Mouse (Mus musculus): ENCODE results near the gene Cntnap5a. TPM values are rescaled to one million over a fixed set of nuclear protein-coding genes. Genes with fewer than 3 reads are reported as not detected.
"Not testable (repeated sequence)": the region's sequence is repeated elsewhere in the genome, so short reads cannot be mapped to it uniquely, and the experiment has no call there.

Cntnap5a gene
- polyA plus RNA-seq, 1 experiment from 2014 or later = 0.05 TPM

GRCm38 (mm10) chr1:116108381-116108780, 423.8 kb downstream of the Cntnap5a start:
- H3K27ac ChIP-seq (replicated peaks) = no peak overlapping the region
- no peak for DNase-seq (ENCODE audit: low spot score)
- H3K4me3 ChIP-seq = no peak overlapping the region
- no peaks in the 10 kb centered on the region for H3K4me1 ChIP-seq
- no peaks in the 10 kb centered on the region for H3K9me3 ChIP-seq
- H3K36me3 ChIP-seq (replicated peaks) = no peaks in the 10 kb centered on the region
- no peaks in the 10 kb centered on the region for H3K27me3 ChIP-seq (replicated peaks; ENCODE audit: low read depth, poor library complexity, severe bottlenecking)

GRCm38 (mm10) chr1:116125767-116126166, 441.2 kb downstream of the Cntnap5a start:
- Histone ChIP-seq H3K4me1 (no peaks in the 10 kb centered on the region), H3K4me3 (no peak overlapping the region), H3K27ac (replicated peaks) (no peak overlapping the region), H3K36me3 (replicated peaks) (no peaks in the 10 kb centered on the region), H3K9me3 (no peaks in the 10 kb centered on the region), H3K27me3 (replicated peaks; ENCODE audit: low read depth, poor library complexity, severe bottlenecking) (no peaks in the 10 kb centered on the region)
- WGBS = 76% methylated on average over 1 of the region's 1 CpGs
- DNase-seq (ENCODE audit: low spot score) = no peak

- 81% methylated on average over 2 of the region's 2 CpGs for WGBS
- Histone ChIP-seq H3K27me3 (replicated peaks; ENCODE audit: low read depth, poor library complexity, severe bottlenecking) (no peaks in the 10 kb centered on the region), H3K4me1 (no peaks in the 10 kb centered on the region), H3K9me3 (no peaks in the 10 kb centered on the region), H3K4me3 (no peak overlapping the region), H3K27ac (replicated peaks) (no peak overlapping the region), H3K36me3 (replicated peaks) (no peaks in the 10 kb centered on the region)
- no peak for DNase-seq (ENCODE audit: low spot score)
These were observed 442.5 kb downstream of the Cntnap5a start for GRCm38 (mm10) chr1:116127085-116127484.

GRCm38 (mm10) chr1:116128450-116129246, 444.1 kb downstream of the Cntnap5a start:
- 65% methylated on average over 1 of the region's 1 CpGs for WGBS
- no peaks in the 10 kb centered on the region for H3K36me3 ChIP-seq (replicated peaks)
- no peaks in the 10 kb centered on the region for H3K27me3 ChIP-seq (replicated peaks; ENCODE audit: low read depth, poor library complexity, severe bottlenecking)
- H3K27ac ChIP-seq (replicated peaks) = no peak overlapping the region
- no peaks in the 10 kb centered on the region for H3K9me3 ChIP-seq
- H3K4me1 ChIP-seq = no peaks in the 10 kb centered on the region
- no peak overlapping the region for H3K4me3 ChIP-seq
- no peak for DNase-seq (ENCODE audit: low spot score)

GRCm38 (mm10) chr1:116132471-116132870, 447.9 kb downstream of the Cntnap5a start:
- DNase-seq (ENCODE audit: low spot score) = no peak
- Histone ChIP-seq H3K4me3 (no peak overlapping the region), H3K9me3 (no peaks in the 10 kb centered on the region), H3K4me1 (no peaks in the 10 kb centered on the region), H3K27me3 (replicated peaks; ENCODE audit: low read depth, poor library complexity, severe bottlenecking) (no peaks in the 10 kb centered on the region), H3K36me3 (replicated peaks) (no peaks in the 10 kb centered on the region), H3K27ac (replicated peaks) (no peak overlapping the region)

- H3K36me3 ChIP-seq (replicated peaks) = no peaks in the 10 kb centered on the region
- no peak for DNase-seq (ENCODE audit: low spot score)
- no peak overlapping the region for H3K27ac ChIP-seq (replicated peaks)
- H3K27me3 ChIP-seq (replicated peaks; ENCODE audit: low read depth, poor library complexity, severe bottlenecking) = no peaks in the 10 kb centered on the region
- H3K9me3 ChIP-seq = no peaks in the 10 kb centered on the region
- no peak overlapping the region for H3K4me3 ChIP-seq
- H3K4me1 ChIP-seq = no peaks in the 10 kb centered on the region
These were observed 465.3 kb downstream of the Cntnap5a start for GRCm38 (mm10) chr1:116149764-116150369.

- no peaks in the 10 kb centered on the region for H3K4me1 ChIP-seq
- no peak for DNase-seq (ENCODE audit: low spot score)
- H3K27ac ChIP-seq (replicated peaks) = no peak overlapping the region
- H3K27me3 ChIP-seq (replicated peaks; ENCODE audit: low read depth, poor library complexity, severe bottlenecking) = no peaks in the 10 kb centered on the region
- no peak overlapping the region for H3K4me3 ChIP-seq
- H3K36me3 ChIP-seq (replicated peaks) = no peaks in the 10 kb centered on the region
- WGBS = 87% methylated on average over 2 of the region's 2 CpGs
- H3K9me3 ChIP-seq = no peaks in the 10 kb centered on the region
These were observed 499.9 kb downstream of the Cntnap5a start for GRCm38 (mm10) chr1:116184471-116184870.

- not testable (repeated sequence) for H3K27me3 ChIP-seq (replicated peaks; ENCODE audit: low read depth, poor library complexity, severe bottlenecking); H3K4me3 ChIP-seq; DNase-seq (ENCODE audit: low spot score); H3K27ac ChIP-seq (replicated peaks); H3K4me1 ChIP-seq; H3K36me3 ChIP-seq (replicated peaks); H3K9me3 ChIP-seq
- WGBS = 70% methylated on average over 1 of the region's 1 CpGs
These were observed 503.6 kb downstream of the Cntnap5a start for GRCm38 (mm10) chr1:116188142-116188541.

GRCm38 (mm10) chr1:116192299-116192698, 507.7 kb downstream of the Cntnap5a start:
- H3K36me3 ChIP-seq (replicated peaks) = no peaks in the 10 kb centered on the region
- H3K27me3 ChIP-seq (replicated peaks; ENCODE audit: low read depth, poor library complexity, severe bottlenecking) = no peaks in the 10 kb centered on the region
- 93% methylated on average over 2 of the region's 2 CpGs for WGBS
- H3K4me3 ChIP-seq = no peak overlapping the region
- no peaks in the 10 kb centered on the region for H3K4me1 ChIP-seq
- no peaks in the 10 kb centered on the region for H3K9me3 ChIP-seq
- DNase-seq (ENCODE audit: low spot score) = no peak
- no peak overlapping the region for H3K27ac ChIP-seq (replicated peaks)

GRCm38 (mm10) chr1:116216883-116217282, 532.3 kb downstream of the Cntnap5a start:
- no peaks in the 10 kb centered on the region for H3K4me1 ChIP-seq
- H3K27ac ChIP-seq (replicated peaks) = no peak overlapping the region
- no peak overlapping the region for H3K4me3 ChIP-seq
- no peaks in the 10 kb centered on the region for H3K36me3 ChIP-seq (replicated peaks)
- no peaks in the 10 kb centered on the region for H3K27me3 ChIP-seq (replicated peaks; ENCODE audit: low read depth, poor library complexity, severe bottlenecking)
- H3K9me3 ChIP-seq = no peaks in the 10 kb centered on the region
- no peak for DNase-seq (ENCODE audit: low spot score)

GRCm38 (mm10) chr1:116240538-116240937, 556.0 kb downstream of the Cntnap5a start:
- H3K4me3 ChIP-seq = no peak overlapping the region
- no peaks in the 10 kb centered on the region for H3K27me3 ChIP-seq (replicated peaks; ENCODE audit: low read depth, poor library complexity, severe bottlenecking)
- no peaks in the 10 kb centered on the region for H3K4me1 ChIP-seq
- no peak for DNase-seq (ENCODE audit: low spot score)
- H3K27ac ChIP-seq (replicated peaks) = no peak overlapping the region
- no peaks in the 10 kb centered on the region for H3K9me3 ChIP-seq
- no peaks in the 10 kb centered on the region for H3K36me3 ChIP-seq (replicated peaks)

GRCm38 (mm10) chr1:116243856-116244255, 559.3 kb downstream of the Cntnap5a start:
- Histone ChIP-seq H3K4me3 (no peak overlapping the region), H3K27me3 (replicated peaks; ENCODE audit: low read depth, poor library complexity, severe bottlenecking) (no peaks in the 10 kb centered on the region), H3K4me1 (no peaks in the 10 kb centered on the region), H3K27ac (replicated peaks) (no peak overlapping the region), H3K36me3 (replicated peaks) (no peaks in the 10 kb centered on the region), H3K9me3 (no peaks in the 10 kb centered on the region)
- WGBS = 88% methylated on average over 2 of the region's 2 CpGs
- no peak for DNase-seq (ENCODE audit: low spot score)

GRCm38 (mm10) chr1:116281144-116281543, 596.6 kb downstream of the Cntnap5a start:
- H3K9me3 ChIP-seq = no peaks in the 10 kb centered on the region
- no peak overlapping the region for H3K27ac ChIP-seq (replicated peaks)
- H3K4me3 ChIP-seq = no peak overlapping the region
- H3K4me1 ChIP-seq = no peaks in the 10 kb centered on the region
- H3K36me3 ChIP-seq (replicated peaks) = no peaks in the 10 kb centered on the region
- no peak for DNase-seq (ENCODE audit: low spot score)
- no peaks in the 10 kb centered on the region for H3K27me3 ChIP-seq (replicated peaks; ENCODE audit: low read depth, poor library complexity, severe bottlenecking)
